Mouse (Mus musculus): ENCODE measurements around the gene Gins2.

Gins2 gene

DNA sequence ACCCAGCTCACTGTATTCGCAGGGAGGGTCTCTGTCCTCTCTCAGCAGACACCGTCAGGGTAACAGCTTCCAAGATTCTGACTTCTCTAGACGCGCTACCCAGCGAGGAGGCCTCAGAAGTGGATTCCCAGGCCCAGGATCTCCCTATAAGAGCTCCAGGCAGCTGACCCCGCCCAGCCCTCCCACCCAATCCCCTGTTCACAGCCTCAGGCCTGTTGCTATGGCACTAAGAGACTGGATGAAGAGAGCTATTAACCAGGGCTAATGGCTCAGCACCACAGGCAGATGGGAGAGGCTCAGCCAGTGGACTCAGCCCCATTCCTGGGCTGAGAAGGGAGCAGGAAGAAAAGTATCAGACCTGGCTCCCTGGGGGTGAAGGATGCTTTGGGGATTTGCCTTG is 13.6 kb upstream of the Gins2 start:
- peak; percentile 90 for DNase-seq (ENCODE audit: low read depth, low spot score)

GRCm38 (mm10) chr8:120599504-120599903 is 10.4 kb upstream of the Gins2 start:
- peak; percentile 82 for DNase-seq (ENCODE audit: low read depth, low spot score)

DNA sequence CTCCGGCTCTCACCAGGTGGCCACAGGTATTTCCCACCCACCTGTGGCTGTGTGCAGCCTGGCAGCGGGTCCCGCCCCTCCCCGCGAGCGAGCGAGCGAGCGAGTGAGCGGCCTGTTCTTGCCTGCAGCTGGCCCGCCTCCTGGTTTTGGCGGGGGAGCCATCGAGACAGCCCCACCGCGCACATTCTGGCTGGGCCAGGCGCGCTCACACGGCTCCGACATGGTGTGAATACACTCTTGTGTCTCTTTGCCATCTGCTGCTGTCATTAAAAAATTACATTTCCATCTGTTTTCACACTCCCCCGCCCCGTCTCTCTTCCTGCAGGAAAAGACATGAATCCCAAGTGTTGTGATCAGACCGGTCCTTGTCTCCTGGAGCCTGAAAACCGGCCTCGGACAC is 9.5 kb upstream of the Gins2 start:
- DNase-seq (ENCODE audit: low read depth, low spot score), result no peak

GRCm38 (mm10) chr8:120595963-120596362 is 6.9 kb upstream of the Gins2 start:
- DNase-seq (ENCODE audit: low read depth, low spot score), result peak; percentile 82

DNA sequence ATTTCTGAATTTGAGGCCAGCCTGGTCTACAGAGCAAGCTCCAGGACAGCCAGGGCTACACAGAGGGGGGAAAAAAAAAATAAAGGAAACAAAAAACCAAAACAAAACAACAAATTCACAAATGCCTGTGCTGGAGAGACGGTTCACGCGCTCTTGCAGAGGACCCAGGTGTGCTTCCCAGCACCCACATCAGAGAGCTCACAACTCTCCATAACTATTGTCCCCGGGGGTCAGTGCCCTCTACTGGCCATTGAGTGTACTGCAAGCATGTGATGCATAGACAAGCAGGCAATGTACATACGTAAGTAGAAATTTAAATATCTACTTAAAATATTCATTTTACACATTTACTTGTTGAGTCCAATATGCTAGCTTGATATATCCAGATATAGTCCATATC is 5.5 kb upstream of the Gins2 start:
- DNase-seq (ENCODE audit: low read depth, low spot score), result peak; percentile 85

GRCm38 (mm10) chr8:120591587-120592292 is 2.6 kb upstream of the Gins2 start:
- no peak for DNase-seq (ENCODE audit: low read depth, low spot score)

GRCm38 (mm10) chr8:120589921-120590320 is 817 bp upstream of the Gins2 start:
- DNase-seq (ENCODE audit: low read depth, low spot score), result no peak

DNA sequence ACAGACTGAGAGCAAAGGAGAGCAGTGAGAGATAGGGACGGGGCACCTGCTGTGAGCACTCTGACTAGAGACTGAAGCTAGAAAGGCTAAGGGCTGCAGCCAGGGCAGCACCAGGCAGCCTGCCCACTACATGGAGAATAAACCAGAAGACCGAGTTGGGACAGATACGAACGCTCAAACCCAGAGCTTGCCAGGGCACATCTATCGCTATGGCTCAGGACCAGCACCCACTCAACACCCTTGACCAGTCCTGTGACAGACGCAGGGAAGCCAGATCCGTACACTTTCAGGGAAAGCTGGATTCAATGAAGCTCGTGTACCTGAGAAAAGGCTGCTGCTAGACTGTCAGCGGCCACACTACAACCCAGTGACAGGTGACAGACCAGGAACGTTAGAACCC is 3.6 kb downstream of the Gins2 start:
- DNase-seq (ENCODE audit: low read depth, low spot score), result no peak

DNA sequence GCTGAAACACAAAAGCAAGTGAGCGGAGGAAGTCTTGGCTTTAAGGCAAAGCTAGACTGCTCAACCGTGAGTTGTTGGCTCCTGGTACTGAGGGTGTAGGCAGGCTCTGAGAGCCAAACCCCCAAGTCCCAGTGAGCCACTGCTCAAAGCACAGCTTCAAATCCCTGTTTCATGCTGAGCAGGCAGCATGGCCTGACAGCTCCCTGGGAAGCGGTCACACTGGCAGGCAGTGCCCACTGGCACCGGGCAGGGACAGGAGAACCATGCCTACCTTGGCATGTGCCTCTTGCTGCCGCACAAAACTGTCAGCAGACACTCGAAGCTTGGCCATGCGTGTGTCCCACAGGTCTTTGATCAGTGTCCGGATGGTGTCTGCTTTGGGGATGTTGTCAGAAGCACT is 7.3 kb downstream of the Gins2 start:
- no peak for DNase-seq (ENCODE audit: low read depth, low spot score)

- no peak for DNase-seq (ENCODE audit: low read depth, low spot score)
Observed at GRCm38 (mm10) chr8:120581329-120581728, 7.8 kb downstream of the Gins2 start.

DNA sequence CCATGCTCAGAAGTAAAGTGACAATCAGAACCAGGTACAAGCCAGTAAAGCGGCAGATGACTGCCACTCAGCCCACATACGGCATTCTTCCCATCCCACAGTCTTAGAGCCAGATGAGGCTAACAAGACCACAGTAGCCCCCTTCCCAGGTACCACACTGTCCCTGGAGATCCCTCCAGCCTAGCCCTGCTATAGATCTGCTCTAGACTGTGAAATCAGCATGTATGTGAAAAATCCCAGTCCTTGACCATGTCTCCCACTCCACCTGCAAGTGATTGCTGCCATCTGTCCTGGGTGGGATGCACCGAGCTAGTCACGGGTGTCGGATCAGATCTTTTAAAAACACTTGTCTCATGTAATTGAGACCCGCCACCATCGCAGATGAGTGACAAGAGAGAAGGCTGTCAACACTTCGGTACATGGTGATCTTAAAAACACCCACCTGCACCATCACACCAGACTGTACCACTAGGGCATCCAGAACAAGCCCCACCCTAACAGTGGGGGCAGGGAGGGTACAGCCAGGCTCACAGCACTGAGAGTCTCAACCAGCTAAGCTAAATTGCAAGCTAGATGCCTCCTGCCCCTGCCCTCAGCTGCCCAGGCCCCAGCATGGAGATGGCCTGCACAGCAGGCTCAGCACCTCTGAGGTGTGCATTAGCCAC is 8.6 kb downstream of the Gins2 start:
- DNase-seq (ENCODE audit: low read depth, low spot score), result no peak

DNA sequence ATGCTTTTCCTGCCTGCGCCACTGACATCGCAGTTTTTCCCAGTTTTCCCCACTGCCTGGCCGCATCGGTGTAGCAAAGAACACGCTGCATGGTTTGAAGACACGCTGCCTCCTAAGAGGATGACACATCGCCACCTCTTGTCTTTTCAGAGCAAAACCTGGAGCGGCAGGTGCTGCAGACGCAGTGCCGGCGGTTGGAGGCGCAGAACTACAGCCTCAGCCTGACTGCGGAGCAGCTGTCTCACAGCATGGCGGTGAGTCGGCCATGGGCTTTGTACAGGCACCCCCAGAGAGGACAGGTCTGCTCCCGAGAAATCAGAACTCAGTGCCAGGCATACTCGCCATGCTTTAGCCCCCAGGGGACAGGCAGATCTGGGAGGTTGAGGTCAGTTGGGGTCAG is 11.3 kb downstream of the Gins2 start:
- no peak for DNase-seq (ENCODE audit: low read depth, low spot score)

DNA sequence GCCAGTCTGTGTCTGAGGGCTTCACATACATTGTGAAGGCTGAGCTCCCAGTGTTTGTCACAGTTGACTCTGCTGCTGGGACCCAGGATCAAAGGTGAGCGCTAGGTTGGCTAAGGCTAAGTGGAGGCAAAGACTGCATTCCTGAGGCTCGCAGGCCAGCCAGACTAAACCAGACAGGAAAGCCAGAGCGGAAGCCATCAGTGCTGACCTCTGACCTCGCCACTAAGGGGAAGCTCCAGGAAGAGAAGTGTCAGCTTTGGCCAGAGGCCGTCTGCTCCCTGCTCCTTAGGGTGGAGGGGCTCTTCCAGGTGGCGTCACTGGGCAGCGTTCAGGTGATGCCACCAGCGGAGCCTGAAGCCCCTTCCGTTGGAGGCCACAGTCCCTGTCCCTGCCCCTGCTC is 13.3 kb downstream of the Gins2 start:
- DNase-seq (ENCODE audit: low read depth, low spot score), result no peak

GRCm38 (mm10) chr8:120574941-120575340 is 14.2 kb downstream of the Gins2 start:
- DNase-seq (ENCODE audit: low read depth, low spot score), result peak; percentile 74

DNA sequence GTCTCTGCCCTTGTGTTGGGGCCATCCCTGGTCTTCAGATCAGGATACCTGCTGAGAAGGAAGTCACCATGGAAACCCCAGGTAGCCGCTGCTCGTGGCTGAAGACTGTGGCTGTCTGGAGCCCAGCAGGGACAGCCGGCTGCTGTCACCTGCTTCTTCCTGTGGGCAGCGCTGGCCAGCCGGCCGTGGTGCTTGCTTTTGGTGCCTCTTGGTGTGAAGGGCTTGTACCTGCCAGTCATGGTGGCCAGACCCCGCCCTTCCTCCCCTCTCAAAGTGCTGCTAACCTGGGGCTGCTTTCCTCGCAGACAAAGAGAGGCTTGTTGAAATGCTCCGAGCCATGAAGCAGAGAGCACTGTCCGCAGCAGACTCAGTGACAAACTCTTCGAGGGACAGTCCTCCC is 15.2 kb downstream of the Gins2 start:
- no peak for DNase-seq (ENCODE audit: low read depth, low spot score)

- no peak for DNase-seq (ENCODE audit: low read depth, low spot score)
Observed at GRCm38 (mm10) chr8:120572534-120572933, 16.6 kb downstream of the Gins2 start.

DNA sequence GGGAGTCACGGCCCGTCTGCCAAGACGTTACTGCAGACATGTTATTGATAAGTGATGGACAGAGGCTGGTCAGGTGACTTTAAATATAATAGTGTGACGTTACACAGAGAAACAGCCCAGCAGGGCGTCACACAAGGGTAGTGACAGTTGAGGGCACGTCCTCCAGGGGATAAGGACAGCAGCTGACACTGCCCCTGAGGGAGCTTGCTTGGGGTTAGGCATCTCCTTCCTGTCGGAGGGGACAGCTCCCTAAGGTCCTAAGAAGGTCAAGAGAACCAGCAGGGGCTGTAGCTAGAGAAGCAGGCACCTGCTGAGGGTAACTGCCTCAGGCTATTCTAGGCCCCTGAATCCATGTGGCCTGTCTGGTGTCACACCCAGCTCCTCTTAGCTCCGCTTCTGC is 17.5 kb downstream of the Gins2 start:
- no peak for DNase-seq (ENCODE audit: low read depth, low spot score)

- DNase-seq (ENCODE audit: low read depth, low spot score), result peak; percentile 85
Observed at GRCm38 (mm10) chr8:120569939-120570715, 19.0 kb downstream of the Gins2 start.

GRCm38 (mm10) chr8:120569123-120569522 is 20.0 kb downstream of the Gins2 start:
- DNase-seq (ENCODE audit: low read depth, low spot score), result peak; percentile 62

- no peak for DNase-seq (ENCODE audit: low read depth, low spot score)
Observed at GRCm38 (mm10) chr8:120568164-120568798, 20.8 kb downstream of the Gins2 start.

- DNase-seq (ENCODE audit: low read depth, low spot score), result no peak
Observed at GRCm38 (mm10) chr8:120567731-120568130, 21.4 kb downstream of the Gins2 start.

DNA sequence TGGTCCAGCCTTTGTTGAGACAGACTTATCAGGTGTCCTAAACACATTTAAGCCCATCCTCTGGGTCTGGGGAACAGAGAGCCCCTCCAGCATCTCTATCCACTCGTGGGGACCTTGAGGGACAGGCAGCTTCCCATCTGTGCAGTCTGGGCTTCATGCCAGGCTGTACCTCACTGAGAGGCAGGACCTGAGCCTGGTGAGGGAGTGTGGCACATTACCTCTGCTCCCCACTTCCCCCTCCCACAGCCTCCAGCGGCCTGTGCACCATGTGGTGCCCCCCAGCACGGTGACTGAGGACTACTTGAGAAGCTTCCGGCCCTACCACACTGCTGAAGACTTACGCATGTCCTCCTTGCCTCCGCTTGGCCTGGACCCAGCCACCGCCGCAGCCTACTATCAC is 22.4 kb downstream of the Gins2 start:
- DNase-seq (ENCODE audit: low read depth, low spot score), result no peak

All from R1 (cell line).